Mouse (Mus musculus) liver, embryonic 14.5 days (tissue): ENCODE data around the gene P2rx1. TPM values are rescaled to one million over a fixed set of nuclear protein-coding genes. Genes with fewer than 3 reads are reported as not detected.

ENCODE experiments used
- ATAC-seq: fragments of 200-750 bp; cut with Nextera tagmentation; 2 replicates; pipeline ENCODE4 v1.8.0; 2017; ENCODE audit warnings: moderate number of reproducible peaks, mild to moderate bottlenecking, moderate library complexity; ENCODE audit not compliant: insufficient read depth
- DNase-seq, 3 experiments: peaks; one replicate each; pipeline ENCODE4 v3.0.0-alpha.2; 2012 to 2013; ENCODE audit warnings: low read depth in 3 of 3, low spot score in 3 of 3
- H3K27ac ChIP-seq: fragments of 300-500 bp; sonication (generic); 2 replicates; pipeline ENCODE4 v1.5.1; 2014; ENCODE audit warnings: moderate library complexity, mild to moderate bottlenecking, control low read depth, inconsistent platforms
- H3K27me3 ChIP-seq: fragments of 300-500 bp; sonication (generic); 2 replicates; pipeline ENCODE4 v1.6.1; 2014; ENCODE audit warnings: mild to moderate bottlenecking, low read length, moderate library complexity; ENCODE audit not compliant: control insufficient read depth, insufficient read depth
- H3K36me3 ChIP-seq: fragments of 300-500 bp; sonication (generic); replicated peaks from 2 replicates; pipeline ENCODE4 v1.6.1; 2014; ENCODE audit warnings: low read depth; ENCODE audit not compliant: control insufficient read depth, insufficient read depth
- H3K4me1 ChIP-seq, 2 experiments: fragments of 200-500 bp in 1 of 2; fragments of 300-500 bp in 1 of 2; sonication (generic) in 1 of 2; replicated peaks; 2 replicates each; pipeline ENCODE4 v1.6.1; 2012 to 2014; ENCODE audit warnings: antibody characterized with exemption in 1 of 2, inconsistent platforms in 1 of 2, low read length in 1 of 2; ENCODE audit not compliant: control insufficient read depth in 2 of 2, insufficient read depth in 2 of 2
- H3K4me2 ChIP-seq: fragments of 300-500 bp; sonication (generic); 2 replicates; pipeline ENCODE4 v1.6.1; 2014; ENCODE audit warnings: low read depth, mild to moderate bottlenecking, control low read depth, moderate library complexity
- H3K4me3 ChIP-seq, 2 experiments: fragments of 200-500 bp in 1 of 2; fragments of 300-500 bp in 1 of 2; sonication (generic) in 1 of 2; 2 replicates each; pipeline ENCODE4 v1.5.1; 2012 to 2014; ENCODE audit warnings: low read depth in 2 of 2, low read length in 2 of 2, mild to moderate bottlenecking in 2 of 2, control low read depth in 1 of 2, inconsistent platforms in 1 of 2, moderate library complexity in 1 of 2; ENCODE audit not compliant: insufficient read depth in 1 of 2
- H3K9ac ChIP-seq: fragments of 300-500 bp; sonication (generic); replicated peaks from 2 replicates; pipeline ENCODE4 v1.6.1; 2014; ENCODE audit warnings: mild to moderate bottlenecking, control low read depth, moderate library complexity
- H3K9me3 ChIP-seq: fragments of 300-500 bp; sonication (generic); 2 replicates; pipeline ENCODE4 v1.6.1; 2016; ENCODE audit warnings: low read length, mixed read lengths; ENCODE audit not compliant: control insufficient read depth
- CTCF ChIP-seq: IDR thresholded peaks from 2 replicates; pipeline ENCODE4 v1.5.1; 2016; ENCODE audit warnings: antibody characterized with exemption, low read depth, control low read depth
- EP300 ChIP-seq: IDR thresholded peaks from 2 replicates; pipeline ENCODE4 v1.6.1; 2016; ENCODE audit warnings: antibody characterized with exemption, low read depth
- WGBS: fragments of 180-500 bp; shearing (Covaris S2); extraction: QIAGEN DNeasy Blood & Tissue Kit; methylation state at CpG from one replicate; pipeline ENCODE4 v1.1.7; 2014; ENCODE audit not compliant: insufficient replicate concordance; 5-methylcytosine and 5-hydroxymethylcytosine counted together
- polyA plus RNA-seq, 2 experiments: library from polyadenylated mRNA; depleted of rRNA in 1 of 2; stranded (reverse) in 1 of 2; unstranded in 1 of 2; fragments of >200 nt; fragmentation: Nextera tagmentation in 1 of 2; extraction: Ambion mirVana in 1 of 2; gene quantifications; 2 replicates each; pipeline versions ENCODE4 v1.2.1 to v1.2.3; 2012 to 2014

P2rx1 gene
- polyA plus RNA-seq, 2 experiments = 4.6 to 6.8 TPM

- no peak overlapping the region for H3K27ac ChIP-seq
- ATAC-seq (peak; percentile 24), DNase-seq (no peak)
- H3K36me3 ChIP-seq = no peaks in the 10 kb centered on the region
- TF ChIP-seq CTCF (no peak), EP300 (no peak)
- H3K4me1 ChIP-seq = peaks cover 2 to 5% of the 10 kb centered on the region in 2 experiments; a peak in 2 of 4 replicates
- WGBS = under 1% methylated on average over 46 of the region's 46 CpGs
- H3K4me3 ChIP-seq = peak overlapping the region; percentile 49 to 57
- no peak overlapping the region for H3K9ac ChIP-seq
- peak overlapping the region; percentile 82 for H3K4me2 ChIP-seq
- H3K9me3 ChIP-seq = no peaks in the 10 kb centered on the region
- peaks cover 30% of the 10 kb centered on the region for H3K27me3 ChIP-seq
Measured at GRCm38 (mm10) chr11:73019147-73019795, 20.4 kb downstream of the P2rx1 start.

- no peak overlapping the region for H3K27ac ChIP-seq
- H3K9ac ChIP-seq = no peak overlapping the region
- H3K9me3 ChIP-seq = no peaks in the 10 kb centered on the region
- no peak overlapping the region for H3K4me3 ChIP-seq
- H3K27me3 ChIP-seq = peaks cover 30% of the 10 kb centered on the region
- no peaks in the 10 kb centered on the region for H3K36me3 ChIP-seq
- peaks cover 2 to 15% of the 10 kb centered on the region in 2 experiments; a peak in 2 of 4 replicates for H3K4me1 ChIP-seq
- DNase-seq (no peak), ATAC-seq (no peak)
- TF ChIP-seq EP300 = no peak
- TF ChIP-seq CTCF = no peak
- 56% methylated on average over 7 of the region's 7 CpGs for WGBS
- no peak overlapping the region for H3K4me2 ChIP-seq
Measured at GRCm38 (mm10) chr11:73020953-73021800, 22.3 kb downstream of the P2rx1 start.

GRCm38 (mm10) chr11:73023099-73023498, 24.2 kb downstream of the P2rx1 start:
- peaks cover 2 to 15% of the 10 kb centered on the region in 2 experiments; a peak in 2 of 4 replicates for H3K4me1 ChIP-seq
- no peak for ATAC-seq
- 70% methylated on average over 9 of the region's 9 CpGs for WGBS
- H3K4me2 ChIP-seq = no peak overlapping the region
- no peaks in the 10 kb centered on the region for H3K36me3 ChIP-seq
- TF ChIP-seq CTCF (no peak), EP300 (no peak)
- H3K27me3 ChIP-seq = peaks cover 25% of the 10 kb centered on the region
- no peak overlapping the region for H3K9ac ChIP-seq
- H3K4me3 ChIP-seq = no peak overlapping the region
- DNase-seq = no peak
- H3K9me3 ChIP-seq = no peaks in the 10 kb centered on the region
- H3K27ac ChIP-seq = no peak overlapping the region

- Histone ChIP-seq H3K4me1 (peaks cover 0 to 15% of the 10 kb centered on the region in 2 experiments; a peak in 2 of 4 replicates), H3K4me2 (no peak overlapping the region), H3K4me3 (no peak overlapping the region), H3K27me3 (peaks cover 19% of the 10 kb centered on the region), H3K9me3 (no peaks in the 10 kb centered on the region), H3K9ac (no peak overlapping the region), H3K36me3 (no peaks in the 10 kb centered on the region), H3K27ac (no peak overlapping the region)
- no peak for TF ChIP-seq EP300
- no peak for TF ChIP-seq CTCF
- 53% methylated on average over 4 of the region's 4 CpGs for WGBS
- no peak for ATAC-seq
- no peak for DNase-seq
Measured at GRCm38 (mm10) chr11:73023827-73024226, 24.9 kb downstream of the P2rx1 start.

GRCm38 (mm10) chr11:73024236-73024904, 25.5 kb downstream of the P2rx1 start:
- no peak overlapping the region for H3K4me2 ChIP-seq
- H3K36me3 ChIP-seq = no peaks in the 10 kb centered on the region
- DNase-seq (peak in 1 of 3 experiments; percentile 34), ATAC-seq (peak; percentile 57)
- no peaks in the 10 kb centered on the region for H3K9me3 ChIP-seq
- no peak overlapping the region for H3K4me3 ChIP-seq
- no peak overlapping the region for H3K9ac ChIP-seq
- peaks cover 0 to 15% of the 10 kb centered on the region in 2 experiments; a peak in 2 of 4 replicates for H3K4me1 ChIP-seq
- H3K27ac ChIP-seq = no peak overlapping the region
- WGBS = 22% methylated on average over 7 of the region's 7 CpGs
- H3K27me3 ChIP-seq = peaks cover 15% of the 10 kb centered on the region
- TF ChIP-seq EP300 = no peak
- TF ChIP-seq CTCF = no peak
